Mouse (Mus musculus) kidney, postnatal 4 days (tissue): ENCODE results near the gene Ubr2.
A peak's percentile ranks its signal among the peaks of the same experiment; 100 is the strongest.

Source experiments
- DNase-seq, 2 experiments: peaks; one replicate each; pipeline ENCODE4 v3.0.0; 2021; ENCODE audit warnings: mixed read lengths in 2 of 2

Gene Ubr2

DNA sequence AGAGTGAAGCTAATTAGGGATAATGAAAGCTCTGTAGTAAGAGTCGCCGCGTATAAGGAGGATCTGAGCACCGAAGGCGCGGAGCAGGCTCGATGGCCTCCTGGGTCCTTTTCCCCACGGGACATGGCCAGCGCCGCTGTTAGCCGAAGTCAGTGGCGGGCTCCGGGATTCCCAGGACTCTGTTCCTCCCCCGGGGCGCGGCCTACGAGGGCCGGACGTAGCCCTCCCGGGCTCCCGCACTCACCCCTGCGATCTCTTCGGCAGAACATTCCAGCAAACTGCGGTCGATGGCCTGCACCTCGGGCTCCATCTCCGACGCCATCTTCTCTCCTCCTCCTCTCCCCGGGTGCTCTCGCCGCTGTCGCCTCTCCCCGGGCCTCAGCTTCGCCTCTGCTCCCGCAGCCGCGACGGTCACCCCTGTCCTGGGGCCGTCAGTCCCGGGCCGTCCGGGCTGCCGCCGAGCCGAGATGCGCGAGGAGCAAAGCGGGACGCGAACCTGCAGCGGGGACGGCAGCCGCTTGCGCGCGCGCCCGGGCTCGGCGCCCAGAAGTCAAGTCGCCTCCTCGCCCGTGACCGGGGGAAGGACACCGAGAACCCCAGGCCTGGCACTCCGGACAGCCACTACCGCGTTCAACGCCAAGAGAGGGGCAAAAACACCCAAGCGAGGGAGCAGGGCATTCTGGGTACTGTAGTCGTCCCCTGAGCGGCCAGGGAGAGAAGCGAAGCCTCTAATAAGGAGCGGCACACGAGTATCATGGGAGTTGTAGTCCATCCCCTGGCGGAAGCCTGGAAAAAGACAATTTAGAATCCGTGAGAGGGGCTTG, at the start of gene Ubr2:
Gene Ubr2 (minus strand): TSS at position 659 of the 824 bp plus-strand sequence.
- DNase-seq: peak; percentile 90 to 94

DNA sequence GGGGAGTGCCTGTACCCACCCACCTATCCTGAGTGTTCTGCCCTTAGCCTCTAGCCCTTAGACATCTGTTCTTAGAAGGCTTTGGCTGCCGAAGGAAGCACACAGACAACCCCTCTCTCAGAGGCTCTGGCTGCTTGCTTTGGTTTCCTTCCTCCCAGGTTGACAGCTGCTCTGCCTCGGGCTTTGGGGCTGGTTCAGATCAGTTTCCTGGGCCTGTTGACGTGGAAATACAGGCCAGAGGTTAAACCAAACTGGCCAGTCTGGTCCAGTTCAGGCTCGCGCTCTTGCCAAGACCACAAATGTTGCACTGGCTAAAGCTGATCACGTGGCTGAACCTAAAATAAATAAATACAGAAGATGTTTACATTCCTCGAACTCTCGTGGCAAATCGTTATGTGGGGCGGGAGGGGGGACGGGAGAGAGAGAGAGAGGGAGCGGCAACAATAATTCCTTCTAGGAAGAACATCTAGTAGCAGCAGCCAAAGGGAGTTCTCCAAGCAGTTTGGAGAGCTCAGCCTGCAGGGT, 49.5 kb upstream of the Ubr2 start:
- DNase-seq: peak; percentile 68 to 80

DNA sequence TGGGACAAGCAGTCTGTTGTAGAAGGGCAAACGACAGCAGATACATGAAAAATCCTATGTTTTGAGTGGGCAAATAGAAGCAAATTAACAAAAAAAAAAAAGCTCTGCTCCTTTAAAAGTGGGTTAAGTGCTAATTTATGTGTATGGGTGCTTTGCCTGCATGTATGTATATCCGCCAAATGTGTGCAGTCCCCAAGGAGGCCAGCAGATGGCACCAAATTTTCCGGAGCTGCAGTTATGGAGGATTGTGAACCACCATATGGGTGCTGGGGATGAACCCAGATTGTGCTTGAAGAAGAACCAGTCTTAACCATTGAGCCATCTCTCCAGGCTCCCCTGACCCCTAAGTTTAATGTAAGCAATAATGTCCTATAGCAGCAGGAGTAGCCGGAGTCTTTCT, 47.6 kb upstream of the Ubr2 start:
- DNase-seq: no peak

DNA sequence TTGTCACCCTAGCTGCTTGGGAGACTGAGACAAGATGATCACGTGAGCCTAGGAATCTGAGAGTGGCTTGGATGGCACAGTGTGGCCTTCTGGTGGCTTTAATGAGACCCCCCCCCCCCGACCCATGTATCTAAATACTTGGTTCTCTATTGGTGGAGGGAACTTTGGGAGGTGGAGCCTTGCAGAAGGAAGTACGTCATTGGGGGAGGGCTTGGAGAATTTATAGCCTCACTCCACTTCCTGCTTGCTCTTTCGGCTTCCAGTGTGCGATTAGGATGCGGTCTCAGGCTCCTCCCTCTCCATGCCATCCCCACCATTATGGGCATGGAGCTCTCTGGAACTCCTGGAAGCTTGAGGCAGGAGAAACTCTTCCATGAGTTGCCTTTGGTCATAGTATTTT, 46.1 kb upstream of the Ubr2 start:
- no peak for DNase-seq

- DNase-seq: no peak
Observed at GRCm38 (mm10) chr17:47055121-47055520, 44.8 kb upstream of the Ubr2 start.

DNA sequence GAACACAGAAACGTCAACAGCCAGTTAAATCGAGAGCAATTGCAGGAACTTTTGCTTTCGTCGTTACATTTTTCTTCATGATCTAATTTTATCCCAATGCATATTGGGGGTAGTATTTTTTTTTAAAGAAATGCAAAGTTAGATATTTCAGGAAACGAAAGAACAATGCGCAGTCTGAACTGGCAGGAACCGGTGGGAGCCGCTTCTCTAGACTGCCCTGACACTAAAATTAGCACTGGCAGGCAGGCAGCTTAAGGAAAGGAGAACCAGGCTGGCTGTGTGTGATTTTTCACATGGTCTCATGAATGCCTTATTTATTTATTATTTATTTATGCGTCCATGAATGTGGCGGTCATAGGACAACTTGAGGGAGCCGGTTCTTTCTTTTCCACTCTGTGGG, 44.3 kb upstream of the Ubr2 start:
- DNase-seq: peak; percentile 46 to 56

DNA sequence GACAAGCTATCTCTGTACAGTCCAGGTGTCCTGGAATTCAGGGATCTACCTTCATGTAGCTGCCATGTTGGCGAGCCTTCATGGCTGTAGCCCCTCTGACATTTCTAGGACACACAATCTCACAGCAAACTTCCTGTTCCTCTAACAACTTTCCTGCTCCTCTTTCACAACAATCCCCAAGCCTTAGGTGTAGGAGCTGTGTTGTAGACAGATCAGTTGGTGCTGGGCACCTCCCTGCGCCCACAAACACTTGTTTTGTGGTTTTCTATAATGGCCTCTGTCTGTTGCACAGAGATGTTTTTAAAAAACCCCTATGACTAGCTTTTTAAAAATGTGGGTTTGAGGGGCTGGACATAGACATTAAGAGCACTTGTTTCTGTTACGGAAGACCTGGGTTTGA, 40.3 kb upstream of the Ubr2 start:
- DNase-seq: no peak

GRCm38 (mm10) chr17:47042866-47043265, 32.5 kb upstream of the Ubr2 start:
- no peak for DNase-seq

- peak; percentile 94 to 95 for DNase-seq
Observed at GRCm38 (mm10) chr17:47038844-47039803, 28.8 kb upstream of the Ubr2 start.

DNA sequence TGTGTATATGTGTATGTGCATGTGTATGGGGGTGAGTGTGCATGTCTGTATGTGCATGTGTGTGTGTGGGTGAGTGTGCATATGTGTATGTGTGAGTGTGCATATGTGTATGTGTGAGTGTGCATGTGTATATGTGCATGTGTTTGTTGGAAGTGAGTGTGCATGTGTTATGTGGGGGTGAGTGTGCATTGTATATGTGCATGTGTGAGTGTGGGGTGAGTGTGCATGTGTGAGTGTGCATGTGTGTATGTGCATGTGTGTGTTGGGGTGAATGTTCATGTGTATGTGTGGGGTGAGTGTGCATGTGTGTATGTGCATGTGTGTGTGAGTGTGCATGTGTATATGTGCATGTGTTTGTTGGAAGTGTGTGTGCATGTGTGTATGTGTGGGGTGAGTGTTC, 24.2 kb upstream of the Ubr2 start:
- DNase-seq: no peak

DNA sequence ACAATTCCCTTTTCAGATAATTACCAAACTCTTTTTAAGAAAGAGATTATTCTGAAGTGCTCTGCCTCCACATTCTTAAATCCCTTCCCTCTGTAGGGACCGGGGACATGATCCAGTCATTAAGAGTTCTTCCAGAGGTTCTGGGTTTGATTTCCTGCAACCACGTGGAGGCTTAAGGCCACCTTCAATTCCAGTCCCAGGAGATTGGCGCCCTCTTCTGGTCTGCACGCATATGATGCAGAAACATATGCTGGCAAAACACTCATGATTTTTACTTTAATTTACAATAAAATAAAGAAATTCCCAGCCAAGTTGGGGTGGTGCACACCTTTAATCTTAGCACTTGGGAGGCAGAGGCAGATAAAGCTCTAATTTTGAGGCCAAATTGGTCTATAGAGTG, 23.3 kb upstream of the Ubr2 start:
- DNase-seq: peak; percentile 78 to 80

GRCm38 (mm10) chr17:47024805-47025204, 14.4 kb upstream of the Ubr2 start:
- DNase-seq: no peak

DNA sequence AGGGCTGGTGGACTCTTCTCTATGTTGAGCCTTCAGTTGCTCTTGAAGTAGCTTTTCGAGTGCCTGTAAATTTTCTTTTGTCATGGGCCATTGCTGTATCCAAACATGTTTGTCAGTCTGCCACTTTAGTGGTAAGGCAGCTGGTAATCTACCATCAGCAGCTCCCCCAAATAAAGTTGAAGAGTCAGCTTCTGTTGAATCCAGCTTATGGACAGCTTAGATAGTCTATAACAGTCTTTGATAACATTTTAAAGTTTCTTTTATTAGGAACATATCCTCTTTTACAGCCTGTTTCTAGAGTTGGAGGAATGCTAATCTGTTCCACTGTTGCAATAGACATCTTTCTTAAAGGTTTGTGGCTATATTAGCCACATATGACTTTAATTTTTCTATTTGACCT, 13.0 kb upstream of the Ubr2 start:
- DNase-seq: no peak

GRCm38 (mm10) chr17:47012896-47013295, 2.5 kb upstream of the Ubr2 start:
- DNase-seq: peak in 1 of 2 experiments; percentile 33

- DNase-seq: no peak
Observed at GRCm38 (mm10) chr17:47011661-47012043, 1.3 kb upstream of the Ubr2 start.

- peak; percentile 78 to 88 for DNase-seq
Observed at GRCm38 (mm10) chr17:47010722-47011660, 635 bp upstream of the Ubr2 start.

GRCm38 (mm10) chr17:47009546-47009897, 834 bp downstream of the Ubr2 start:
- peak in 1 of 2 experiments; percentile 46 for DNase-seq

GRCm38 (mm10) chr17:47009016-47009415, 1.3 kb downstream of the Ubr2 start:
- no peak for DNase-seq

DNA sequence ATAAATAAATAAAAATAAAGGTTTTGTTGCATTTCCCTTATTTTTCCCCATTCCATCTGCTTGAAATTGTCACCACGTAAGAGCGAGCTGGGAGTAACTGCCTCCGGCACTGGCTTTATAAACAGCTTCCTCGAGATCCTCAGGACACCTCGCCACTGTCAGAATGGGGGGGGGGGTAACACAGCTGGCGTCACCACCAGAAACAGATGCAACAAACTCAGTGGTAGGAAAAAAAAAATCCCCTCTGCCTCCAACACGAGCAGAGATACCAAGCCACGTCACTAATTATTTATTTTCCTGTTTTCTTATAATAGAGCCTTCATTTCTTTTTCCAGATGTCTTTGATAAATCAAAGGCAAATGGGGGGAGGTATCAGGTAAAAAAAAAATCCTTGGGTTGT, 1.9 kb downstream of the Ubr2 start:
- DNase-seq: no peak

- DNase-seq: no peak
Observed at GRCm38 (mm10) chr17:47006741-47007140, 3.6 kb downstream of the Ubr2 start.

DNA sequence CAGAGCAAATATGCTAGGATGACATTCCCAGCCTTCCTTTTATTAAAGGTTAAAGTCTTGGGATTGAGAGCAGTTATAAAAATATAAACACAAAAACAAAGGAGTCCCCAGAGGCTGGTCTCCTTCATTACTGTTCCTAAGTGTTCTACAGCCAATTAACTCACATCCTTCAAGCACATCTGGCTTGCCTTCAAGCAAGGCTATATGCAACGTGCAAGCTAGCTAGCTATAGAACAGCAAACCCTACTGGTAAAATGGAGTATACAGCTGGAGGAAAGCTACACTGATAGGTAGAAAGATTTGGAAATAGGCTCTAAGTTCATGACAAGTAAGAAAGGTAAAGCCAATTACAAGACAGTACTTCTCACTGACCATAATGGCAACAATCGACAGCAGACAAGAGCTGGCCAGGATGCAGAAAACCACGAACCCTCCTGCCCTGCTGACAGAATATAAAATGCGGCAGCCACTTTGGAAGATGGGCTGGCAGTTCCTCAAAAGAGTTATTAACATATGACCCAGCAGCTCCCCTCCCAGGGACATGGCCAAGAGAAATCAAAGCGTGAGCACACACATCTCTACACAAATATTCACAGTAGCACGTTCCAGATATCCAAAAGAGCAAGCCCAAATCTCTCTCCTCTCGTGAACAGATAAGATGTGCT, 4.5 kb downstream of the Ubr2 start:
- peak in 1 of 2 experiments; percentile 16 for DNase-seq

DNA sequence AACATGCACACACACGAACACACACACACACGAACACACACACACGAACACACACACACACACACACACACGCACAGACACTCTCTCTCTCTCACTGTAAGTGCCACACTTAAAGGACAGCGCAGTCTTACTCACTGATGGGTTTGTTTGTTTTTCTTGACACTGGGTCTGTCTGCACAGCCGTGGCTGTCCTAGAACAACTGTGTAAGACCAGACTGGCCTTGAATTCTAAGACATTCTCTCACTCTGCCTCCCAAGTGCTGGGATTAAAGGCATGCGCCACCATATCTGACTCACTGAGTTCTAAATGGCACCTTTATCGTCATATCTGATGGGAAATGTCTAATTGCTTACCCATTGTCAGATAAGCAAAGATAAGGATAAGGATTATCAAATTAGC, 7.1 kb downstream of the Ubr2 start:
- no peak for DNase-seq
